Mouse (Mus musculus) left cerebral cortex, postnatal 10 days (tissue): Measurements from ENCODE around the gene Inka1. TPM values are rescaled to one million over a fixed set of nuclear protein-coding genes. Genes with fewer than 3 reads are reported as not detected.
A peak's percentile ranks its signal among the peaks of the same experiment; 100 is the strongest.

Experiments used
- DNase-seq, 2 experiments: peaks; one replicate each; pipeline ENCODE4 v3.0.0; 2021 to 2022; ENCODE audit warnings: low spot score in 2 of 2, mixed read lengths in 1 of 2; ENCODE audit errors: extremely low spot score in 1 of 2
- intact Hi-C: fragments of 180-260 bp; cut with DNase I; formaldehyde crosslinking; loops from one replicate; pipeline ENCODE4 v1.15.1; 2025
- total RNA-seq, 2 experiments: library from RNA; stranded (reverse); gene quantifications; 2 replicates each; pipeline ENCODE4 v1.2.3; 2021

Gene Inka1
- total RNA-seq, 2 experiments from 2014 or later: 4.3 to 5.1 TPM

- intact Hi-C loops: loop anchor here (1.0 to 5.0 kb wide), 3 partner anchors 61 to 105 kb away; partner anchors contain the start of gene Amigo3
- DNase-seq: peak; percentile 72 to 75
Measured at GRCm38 (mm10) chr9:107961881-107962280, 23.8 kb downstream of the Inka1 start.

DNA sequence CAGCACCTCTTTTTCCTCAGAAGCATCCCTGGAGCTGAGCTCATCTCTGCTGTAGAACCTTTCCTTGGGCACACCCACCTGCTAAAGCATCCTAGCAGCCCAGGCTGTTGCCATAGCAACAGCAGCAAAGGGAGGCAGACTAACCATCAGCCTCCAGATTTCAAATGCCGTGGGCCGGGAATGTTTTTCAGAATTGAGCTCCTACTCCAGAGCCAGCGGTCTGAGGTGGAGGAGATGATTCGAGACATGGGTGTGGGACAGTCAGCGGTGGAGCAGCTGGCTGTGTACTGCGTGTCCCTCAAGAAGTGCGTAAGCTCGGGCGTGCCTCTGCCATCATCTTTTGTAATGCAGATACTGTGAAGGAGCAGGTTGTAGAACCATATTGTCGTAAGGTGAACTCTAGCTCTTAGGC is 24.3 kb downstream of the Inka1 start:
- intact Hi-C loops: loop anchor here (5.0 kb wide), 2 partner anchors 91 to 106 kb away; partner anchors contain the start of gene Amigo3
- DNase-seq: peak; percentile 78 to 79

- DNase-seq: no peak
- intact Hi-C loops: loop anchor here (5.0 kb wide), 2 partner anchors 91 to 106 kb away; partner anchors contain the start of gene Amigo3
Measured at GRCm38 (mm10) chr9:107960928-107961327, 24.8 kb downstream of the Inka1 start.

DNA sequence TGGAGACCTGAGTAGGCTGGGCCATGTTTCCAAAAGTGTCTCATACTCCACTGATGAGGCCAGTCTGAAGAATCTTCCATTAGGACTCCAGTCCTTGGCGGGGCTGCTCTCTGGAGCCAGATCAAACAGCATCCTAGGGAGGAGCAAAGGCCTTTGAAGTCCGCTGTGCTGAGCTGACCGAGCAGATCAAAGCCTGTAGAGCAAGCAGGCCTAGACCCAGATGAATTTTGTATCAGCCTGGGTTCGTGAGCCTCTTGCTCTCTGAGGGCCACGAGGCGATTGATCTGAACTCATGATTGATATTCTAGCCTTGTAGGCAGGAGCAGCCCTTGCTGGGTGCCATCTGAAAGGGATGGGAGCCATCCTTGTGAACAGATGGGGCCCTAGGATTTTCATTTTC is 25.8 kb downstream of the Inka1 start:
- intact Hi-C loops: loop anchor here (5.0 kb wide), 2 partner anchors 92 to 107 kb away; partner anchors contain the start of gene Amigo3
- DNase-seq: peak in 1 of 2 experiments; percentile 78

DNA sequence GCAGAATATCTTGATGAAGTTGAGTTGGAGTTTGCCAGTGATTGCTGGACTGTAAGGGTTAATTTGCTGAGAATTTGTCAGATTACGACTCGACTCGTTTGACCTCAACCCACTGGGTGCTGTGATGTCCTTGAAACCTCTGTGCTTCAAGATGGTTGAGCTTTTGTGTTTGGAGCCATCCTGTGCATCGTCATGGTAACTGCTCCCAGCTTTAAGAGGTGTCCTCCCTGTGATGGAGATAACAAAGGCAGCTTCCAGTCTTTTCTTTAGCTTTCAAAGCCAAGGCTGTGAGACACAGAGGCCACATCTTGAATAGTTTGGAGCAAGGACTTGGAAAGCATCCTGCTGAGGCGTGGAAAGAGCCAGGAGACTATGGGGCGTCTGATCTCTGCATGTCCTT is 28.5 kb downstream of the Inka1 start:
- no peak for DNase-seq
- intact Hi-C loops: no loop called here

- no peak for DNase-seq
- intact Hi-C loops: no loop called here
Measured at GRCm38 (mm10) chr9:107955613-107956289, 29.9 kb downstream of the Inka1 start.

DNA sequence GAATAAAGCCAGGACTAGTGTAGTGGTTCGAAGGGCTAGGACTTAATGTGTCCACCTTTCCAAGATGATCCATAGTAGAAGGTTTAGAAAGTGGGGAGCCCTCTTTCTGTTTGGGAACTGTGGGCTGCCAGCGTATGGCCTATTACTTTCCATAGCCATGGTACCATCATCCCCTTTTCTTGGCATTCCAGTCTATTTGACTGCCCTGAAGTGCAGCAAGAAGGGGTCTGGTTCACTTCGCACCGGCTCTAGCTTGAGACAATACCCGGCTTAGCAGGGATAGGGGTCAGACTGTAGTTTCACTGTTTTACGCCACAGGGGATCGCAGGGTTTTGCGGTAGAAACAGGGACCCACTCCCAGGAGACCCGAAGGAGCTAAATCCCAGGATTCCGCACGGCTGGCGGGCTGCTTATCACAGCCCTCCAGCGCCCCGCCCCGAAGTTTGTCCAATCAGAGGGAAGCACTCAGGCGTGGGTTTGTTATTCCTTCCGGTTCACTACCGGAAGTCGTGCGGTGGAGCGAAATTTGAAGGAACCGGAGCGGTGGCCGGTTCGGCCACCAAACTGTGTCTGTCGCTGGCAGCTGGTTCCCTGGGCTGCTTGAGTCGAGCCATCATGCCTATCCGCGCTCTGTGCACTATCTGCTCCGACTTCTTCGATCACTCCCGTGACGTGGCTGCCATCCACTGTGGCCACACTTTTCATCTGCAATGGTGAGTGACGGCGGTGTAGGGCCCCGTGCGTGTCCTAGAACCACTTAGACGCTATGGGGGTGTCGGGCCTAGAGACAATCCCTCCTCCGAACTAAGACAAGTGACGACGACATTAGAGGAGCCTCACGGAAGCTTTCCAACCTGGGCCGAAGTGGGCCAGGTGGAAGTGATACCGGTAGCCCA is 35.0 kb downstream of the Inka1 start:
- peak; percentile 91 to 97 for DNase-seq
- intact Hi-C loops: no loop called here

DNA sequence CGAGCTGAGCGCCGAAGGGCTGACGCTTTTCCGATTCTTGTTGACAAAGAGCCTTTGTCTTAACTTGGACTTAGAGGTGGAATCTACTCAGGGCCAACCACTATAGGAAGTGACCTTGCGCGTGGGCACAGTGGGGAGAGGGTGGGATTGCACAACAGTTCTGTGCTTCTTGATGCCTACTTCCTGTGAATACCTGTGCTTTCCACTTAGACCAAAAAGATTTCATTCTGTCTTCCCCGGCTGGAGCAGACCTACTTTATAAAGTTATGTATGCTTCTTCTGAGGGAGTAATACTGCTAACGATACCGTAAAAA is 35.8 kb downstream of the Inka1 start, which contains the start of gene Traip:
Traip (plus strand) TSS at position 215 of the 314 bp plus-strand sequence.
- intact Hi-C loops: no loop called here
- DNase-seq: no peak

- DNase-seq: no peak
- intact Hi-C loops: no loop called here
Measured at GRCm38 (mm10) chr9:107949184-107949921, 36.3 kb downstream of the Inka1 start.

DNA sequence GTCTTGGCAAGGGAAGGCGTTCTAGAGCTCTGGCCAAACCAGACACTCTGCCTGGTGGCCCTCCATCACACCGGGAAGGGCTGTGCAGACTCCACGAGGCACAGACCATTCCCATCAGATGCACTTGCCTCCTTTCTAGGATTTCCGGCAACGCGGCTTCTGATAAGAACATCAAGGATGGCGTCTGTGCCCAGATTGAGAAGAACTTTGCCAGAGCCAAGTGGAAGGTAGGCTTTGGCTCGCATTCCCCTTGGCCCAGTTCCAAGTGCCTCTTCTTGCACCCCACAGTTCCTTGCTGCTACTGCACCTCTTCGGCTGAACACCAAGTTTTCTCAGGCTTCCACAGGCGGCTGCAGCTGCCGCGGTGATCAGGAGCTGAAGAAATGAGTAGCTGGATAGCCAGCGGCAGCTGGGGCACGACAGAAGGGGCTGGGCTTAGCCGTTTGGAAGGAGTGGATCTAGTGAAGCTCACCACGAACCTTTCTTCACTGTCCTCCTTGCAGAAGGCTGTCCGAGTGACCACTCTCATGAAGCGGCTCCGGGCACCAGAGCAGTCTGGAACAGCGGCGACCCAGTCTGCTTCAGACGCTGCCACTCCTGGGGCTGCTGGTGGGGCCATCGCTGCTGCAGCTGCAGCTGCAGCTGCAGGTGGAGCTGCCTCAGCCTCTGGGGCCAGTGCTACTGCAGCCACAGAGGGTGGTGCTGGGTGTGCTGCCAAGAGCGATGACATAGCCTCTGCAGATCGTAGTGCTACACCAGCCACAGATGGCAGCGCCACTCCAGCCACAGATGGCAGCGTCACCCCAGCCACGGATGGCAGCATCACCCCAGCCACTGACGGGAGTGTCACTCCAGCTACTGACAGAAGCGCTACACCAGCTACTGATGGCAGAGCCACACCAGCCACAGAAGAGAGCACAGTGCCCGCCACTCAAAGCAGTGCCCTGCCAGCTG is 38.2 kb downstream of the Inka1 start:
- DNase-seq: no peak
- intact Hi-C loops: no loop called here

GRCm38 (mm10) chr9:107936831-107937230 is 48.8 kb downstream of the Inka1 start:
- intact Hi-C loops: no loop called here
- DNase-seq: no peak

DNA sequence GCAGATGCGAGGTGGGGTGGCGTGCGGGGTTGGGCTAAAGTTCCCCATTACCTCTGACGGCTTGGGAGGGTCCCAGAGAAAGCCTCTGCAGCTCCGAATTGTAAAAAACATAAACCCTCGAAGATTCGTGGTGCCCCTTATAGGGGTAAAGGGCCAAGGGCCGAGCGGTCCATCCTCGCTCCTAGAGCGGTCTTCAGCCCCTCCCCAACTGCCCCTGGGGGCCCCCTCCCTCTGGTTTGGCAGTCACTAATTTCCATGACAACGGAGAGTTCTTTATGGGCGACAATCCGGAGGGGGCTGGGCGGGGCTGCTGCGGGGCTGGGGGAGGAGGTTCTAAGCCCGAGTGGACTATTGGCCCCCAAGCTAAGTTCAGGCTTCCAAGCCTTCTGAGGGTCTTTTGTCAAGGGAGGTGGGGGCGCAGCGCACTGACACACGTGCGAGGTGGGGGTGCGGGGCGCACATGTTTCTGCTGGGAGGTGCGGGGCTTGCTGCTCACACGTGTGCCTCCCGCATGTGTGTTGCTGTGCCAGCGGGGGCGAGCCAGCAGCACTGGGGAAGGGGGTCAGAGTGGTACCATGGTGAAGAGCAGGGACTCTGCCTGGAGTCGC is 49.4 kb downstream of the Inka1 start:
- intact Hi-C loops: no loop called here
- peak in 1 of 2 experiments; percentile 78 for DNase-seq

- DNase-seq: peak; percentile 53 to 76
- intact Hi-C loops: no loop called here
Measured at GRCm38 (mm10) chr9:107935790-107936214, 49.9 kb downstream of the Inka1 start.

DNA sequence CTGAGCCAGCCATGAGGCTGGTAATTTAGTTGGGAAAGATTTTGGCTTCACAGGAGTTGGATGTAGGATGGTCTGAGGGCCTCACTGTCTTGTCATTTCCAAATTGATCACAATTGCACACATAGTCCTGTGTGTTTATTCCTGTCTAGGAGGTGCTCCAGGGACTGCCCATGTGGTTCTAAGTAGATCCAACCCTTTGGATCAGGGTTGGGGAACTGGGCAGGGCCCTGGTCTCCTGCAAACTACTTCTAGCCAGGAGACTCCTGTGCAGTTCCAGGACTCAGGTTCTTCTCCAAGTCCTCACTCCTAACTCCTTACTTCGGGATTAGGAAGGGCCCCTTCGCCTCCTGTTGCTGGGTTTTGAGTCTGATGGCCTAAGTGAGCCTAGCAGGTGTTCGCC is 50.3 kb downstream of the Inka1 start, which contains the start of gene Camkv:
Camkv (plus strand) TSS at position 301 of the 400 bp plus-strand sequence.
- intact Hi-C loops: no loop called here
- no peak for DNase-seq
